Mouse (Mus musculus) bone marrow macrophage, adult 2 months (primary cell): ENCODE measurements around the gene Rpap3.

Experiments
- CTCF ChIP-seq: IDR thresholded peaks from 2 replicates; pipeline ENCODE4 v1.5.1; 2012; ENCODE audit warnings: low read depth, mild to moderate bottlenecking, low read length, moderate library complexity
- POLR2A ChIP-seq: IDR thresholded peaks from 2 replicates; pipeline ENCODE4 v1.6.1; 2012; ENCODE audit warnings: mild to moderate bottlenecking, low read depth, low read length, borderline replicate concordance

- no peak for TF ChIP-seq CTCF
- no peak for TF ChIP-seq POLR2A
These were observed 19.7 kb upstream of the Rpap3 start for GRCm38 (mm10) chr15:97725198-97725785.
